Mouse (Mus musculus) CH12.LX (cell line): ENCODE measurements at regions not wholly inside any gene's neighbourhood (a gene's known extent, or its start where the extent isn't known, plus 50 kb on each side); places are given as distances from the start of the nearest gene placed in this dataset.

Experiments used
- DNase-seq: peaks from one replicate; pipeline ENCODE4 v3.0.0-alpha.2; 2013; ENCODE audit errors: extremely low read depth
- H3K27ac ChIP-seq: 2 replicates; pipeline ENCODE4 v1.5.1; 2012; ENCODE audit warnings: low read depth, mild to moderate bottlenecking, control low read depth, moderate library complexity; ENCODE audit not compliant: insufficient read depth
- H3K27me3 ChIP-seq: replicated peaks from 2 replicates; pipeline ENCODE3; 2012; ENCODE audit warnings: inconsistent platforms
- H3K36me3 ChIP-seq, 2 experiments: replicated peaks in 1 of 2; 2 replicates each; pipeline versions ENCODE3 to v1.6.1; 2012; ENCODE audit warnings: inconsistent platforms in 1 of 2, low read length in 1 of 2, mild to moderate bottlenecking in 1 of 2, mixed read lengths in 1 of 2, moderate library complexity in 1 of 2; ENCODE audit not compliant: control insufficient read depth in 1 of 2, insufficient read depth in 1 of 2
- H3K4me1 ChIP-seq, 2 experiments: 2 replicates each; pipeline ENCODE4 v1.6.1; 2012; ENCODE audit warnings: inconsistent platforms in 1 of 2, moderate library complexity in 1 of 2; ENCODE audit not compliant: insufficient read depth in 2 of 2, control insufficient read depth in 1 of 2
- H3K4me2 ChIP-seq: 2 replicates; pipeline ENCODE4 v1.6.1; 2012; ENCODE audit warnings: low read depth, mild to moderate bottlenecking, control low read depth; ENCODE audit not compliant: poor library complexity, insufficient read depth, severe bottlenecking
- H3K4me3 ChIP-seq, 3 experiments: fragments of 150-350 bp in 1 of 3; sonication (generic) in 1 of 3; replicated peaks in 1 of 3; 2 replicates each; pipeline versions ENCODE3 to v1.5.1; 2011 to 2012; ENCODE audit warnings: low read depth in 2 of 3, low read length in 2 of 3, mild to moderate bottlenecking in 2 of 3, moderate library complexity in 2 of 3, control low read depth in 1 of 3, improper control_type of control experiment in 1 of 3, inconsistent platforms in 1 of 3, mixed read lengths in 1 of 3; ENCODE audit not compliant: poor library complexity in 1 of 3
- H3K79me2 ChIP-seq: replicated peaks from 2 replicates; pipeline ENCODE4 v1.6.1; 2012; ENCODE audit warnings: mild to moderate bottlenecking, moderate library complexity; ENCODE audit not compliant: control insufficient read depth, poor library complexity, insufficient read depth, severe bottlenecking; ENCODE audit errors: extremely low read depth
- H3K9ac ChIP-seq: 2 replicates; pipeline ENCODE4 v1.6.1; 2012; ENCODE audit warnings: low read depth, mild to moderate bottlenecking, control low read depth, moderate library complexity; ENCODE audit not compliant: insufficient read depth
- H3K9me3 ChIP-seq: replicated peaks from 2 replicates; pipeline ENCODE3; 2012; ENCODE audit warnings: low read length, inconsistent platforms, mixed read lengths
- BHLHE40 ChIP-seq: IDR thresholded peaks from 2 replicates; pipeline ENCODE4 v1.6.1; 2011; ENCODE audit warnings: mild to moderate bottlenecking, low read depth, low read length, improper control_type of control experiment
- CHD2 ChIP-seq: IDR thresholded peaks from 2 replicates; pipeline ENCODE4 v1.6.1; 2011; ENCODE audit warnings: low read length, improper control_type of control experiment
- EP300 ChIP-seq: IDR thresholded peaks from 2 replicates; pipeline ENCODE4 v1.6.1; 2011; ENCODE audit warnings: low read length, improper control_type of control experiment
- GABPA ChIP-seq: IDR thresholded peaks from 2 replicates; pipeline ENCODE4 v1.6.1; 2012; ENCODE audit warnings: low read depth, low read length, improper control_type of control experiment, inconsistent platforms; ENCODE audit not compliant: insufficient replicate concordance
- JUND ChIP-seq: conservative IDR thresholded peaks from 2 replicates; pipeline ENCODE4 v1.6.1; 2011; ENCODE audit warnings: low read depth, low read length, improper control_type of control experiment
- MEF2A ChIP-seq: IDR thresholded peaks from 2 replicates; pipeline ENCODE4 v1.6.1; 2014; ENCODE audit warnings: low read depth, mild to moderate bottlenecking, inconsistent platforms, low read length, improper control_type of control experiment, borderline replicate concordance
- NELFE ChIP-seq: IDR thresholded peaks from 2 replicates; pipeline ENCODE4 v1.6.1; 2011; ENCODE audit warnings: low read depth, low read length, improper control_type of control experiment
- TCF12 ChIP-seq: IDR thresholded peaks from 2 replicates; pipeline ENCODE4 v1.6.1; 2014; ENCODE audit warnings: low read depth, mild to moderate bottlenecking, inconsistent platforms, low read length, improper control_type of control experiment
- ZC3H11A ChIP-seq: IDR thresholded peaks from 2 replicates; pipeline ENCODE4 v1.6.1; 2012; ENCODE audit warnings: low read depth, mild to moderate bottlenecking, inconsistent platforms, low read length, improper control_type of control experiment
- ZNF384 ChIP-seq: IDR thresholded peaks from 2 replicates; pipeline ENCODE4 v1.6.1; 2012; ENCODE audit warnings: low read depth, low read length, improper control_type of control experiment, inconsistent platforms
- dilution Hi-C: fragments of 300-500 bp; cut with MboI; formaldehyde crosslinking; loops from 2 replicates; pipeline ENCODE4 v1.14.3; 2020; ENCODE audit warnings: low sequenced_read_pairs; ENCODE audit not compliant: extremely low pct_unique_long_range_greater_than_20kb, extremely low pct_ligation_motif_present
- in situ Hi-C: fragments of 300-500 bp; cut with MboI; formaldehyde crosslinking; loops from 3 replicates; pipeline ENCODE4 v1.14.3; 2019; ENCODE audit warnings: low sequenced_read_pairs, low pct_ligation_motif_present, low pct_unique_long_range_greater_than_20kb, mixed read lengths

GRCm38 (mm10) chr3:148462791-148463190 lies 527.6 kb downstream of the Adgrl2 start:
- no peaks in the 10 kb centered on the region for H3K36me3 ChIP-seq

DNA sequence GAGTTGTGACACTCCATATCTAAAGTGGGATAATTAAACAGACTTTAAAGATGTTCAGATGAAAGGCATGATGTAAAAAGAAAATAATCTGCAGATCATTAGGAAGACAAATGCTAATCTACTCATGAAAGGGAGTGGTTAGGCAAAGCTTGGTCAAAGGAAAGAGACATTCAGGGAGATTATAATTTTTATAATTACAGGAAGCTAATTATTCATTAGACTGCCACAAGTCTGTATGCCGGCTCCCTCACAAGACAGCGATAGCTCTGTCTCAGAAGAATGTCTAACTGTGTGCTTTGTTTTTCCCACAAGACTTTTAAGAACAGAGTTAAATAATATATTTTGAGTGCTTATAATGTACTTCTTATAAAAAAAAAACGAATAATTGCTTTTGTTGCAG lies 541.5 kb downstream of the Adgrl2 start:
- H3K27me3 ChIP-seq = no peaks in the 10 kb centered on the region
- TF ChIP-seq JUND (no peak), MEF2A (no peak), TCF12 (no peak), EP300 (no peak), ZNF384 (no peak), BHLHE40 (no peak), GABPA (no peak)
- in situ Hi-C loops = no loop called here
- no peak overlapping the region for H3K4me3 ChIP-seq
- no peak for DNase-seq
- dilution Hi-C loops = no loop called here
- H3K36me3 ChIP-seq = no peaks in the 10 kb centered on the region
- H3K4me2 ChIP-seq = no peak overlapping the region
- H3K9ac ChIP-seq = no peak overlapping the region
- no peaks in the 10 kb centered on the region for H3K79me2 ChIP-seq
- no peaks in the 10 kb centered on the region for H3K4me1 ChIP-seq
- no peak overlapping the region for H3K27ac ChIP-seq
- no peaks in the 10 kb centered on the region for H3K9me3 ChIP-seq

More at GRCm38 (mm10) chr3:148462791-148463190, 527.6 kb downstream of the Adgrl2 start:
- no peak overlapping the region for H3K9ac ChIP-seq
- in situ Hi-C loops (no loop called here), dilution Hi-C loops (no loop called here)
- no peaks in the 10 kb centered on the region for H3K79me2 ChIP-seq
- no peaks in the 10 kb centered on the region for H3K27me3 ChIP-seq
- peaks cover 0 to 17% of the 10 kb centered on the region in 2 experiments; a peak in 2 of 4 replicates for H3K4me1 ChIP-seq
- H3K9me3 ChIP-seq = no peaks in the 10 kb centered on the region
- TF ChIP-seq TCF12 (no peak), CHD2 (no peak)
- TF ChIP-seq, all 38 proteins: peak for 0
- H3K4me2 ChIP-seq = no peak overlapping the region
- DNase-seq = no peak
- no peak overlapping the region for H3K4me3 ChIP-seq
- H3K27ac ChIP-seq = no peak overlapping the region

- in situ Hi-C loops = no loop called here
- Histone ChIP-seq H3K4me1 (no peaks in the 10 kb centered on the region), H3K27me3 (no peaks in the 10 kb centered on the region)
- TF ChIP-seq NELFE (no peak), ZC3H11A (no peak)
- TF ChIP-seq, all 38 proteins: peak for 0
- dilution Hi-C loops = no loop called here
- Histone ChIP-seq H3K9me3 (no peaks in the 10 kb centered on the region), H3K4me3 (no peak overlapping the region), H3K36me3 (no peaks in the 10 kb centered on the region), H3K79me2 (no peaks in the 10 kb centered on the region), H3K9ac (no peak overlapping the region), H3K4me2 (no peak overlapping the region), H3K27ac (no peak overlapping the region)
- DNase-seq = no peak
These were observed 541.9 kb downstream of the Adgrl2 start for GRCm38 (mm10) chr3:148448465-148448864.
